Mouse (Mus musculus) ES-E14 (cell line): ENCODE results near the gene Hephl1.

Experiments
- CHD2 ChIP-seq: IDR thresholded peaks from 2 replicates; pipeline ENCODE4 v1.6.1; 2014; ENCODE audit warnings: mild to moderate bottlenecking, low read depth, low read length, inconsistent platforms
- ZC3H11A ChIP-seq: IDR thresholded peaks from 2 replicates; pipeline ENCODE4 v1.6.1; 2012; ENCODE audit warnings: low read depth, mild to moderate bottlenecking, inconsistent platforms, low read length, borderline replicate concordance
- ZNF384 ChIP-seq: IDR thresholded peaks from 2 replicates; pipeline ENCODE4 v1.6.1; 2012; ENCODE audit warnings: low read depth, low read length, inconsistent platforms

- TF ChIP-seq ZC3H11A (no peak), ZNF384 (no peak), CHD2 (no peak)
Observed at GRCm38 (mm10) chr9:15095206-15095605, 16.7 kb downstream of the Hephl1 start.
